Mouse (Mus musculus): ENCODE results near the gene Cercam.

- TF ChIP-seq POLR2A (IDR thresholded peaks at IDR 0.05; ENCODE audit: borderline replicate concordance, low read depth, low read length) (no peak), CTCF (IDR thresholded peaks at IDR 0.05; ENCODE audit: low read depth, low read length) (no peak)
These were observed 12.3 kb upstream of the Cercam start for GRCm38 (mm10) chr2:29856451-29857260.
